Mouse (Mus musculus) MEL (cell line): ENCODE results near the gene Lsm2. TPM values are rescaled to one million over a fixed set of nuclear protein-coding genes. Genes with fewer than 3 reads are reported as not detected.
A peak's percentile ranks its signal among the peaks of the same experiment; 100 is the strongest.

Experiments used
- DNase-seq: peaks from one replicate; pipeline ENCODE4 v3.0.0; 2011; ENCODE audit warnings: low read depth, low spot score
- H3K27ac ChIP-seq: 2 replicates; pipeline ENCODE4 v1.5.1; 2012; ENCODE audit warnings: low read depth, mild to moderate bottlenecking, control low read depth, low read length, moderate library complexity; ENCODE audit not compliant: control insufficient read depth
- H3K27me3 ChIP-seq, 2 experiments: fragments of 150-350 bp in 1 of 2; sonication (generic) in 1 of 2; 2 replicates each; pipeline ENCODE4 v1.6.1; 2012; ENCODE audit warnings: low read length in 2 of 2, mild to moderate bottlenecking in 2 of 2, improper control_type of control experiment in 1 of 2, moderate library complexity in 1 of 2; ENCODE audit not compliant: insufficient read depth in 2 of 2, control insufficient read depth in 1 of 2
- H3K36me3 ChIP-seq, 2 experiments: 2 replicates each; pipeline ENCODE4 v1.6.1; 2012 to 2014; ENCODE audit warnings: low read length in 2 of 2, improper control_type of control experiment in 1 of 2, inconsistent platforms in 1 of 2, mild to moderate bottlenecking in 1 of 2; ENCODE audit not compliant: insufficient read depth in 2 of 2, control insufficient read depth in 1 of 2
- H3K4me1 ChIP-seq, 2 experiments: fragments of 150-350 bp in 1 of 2; sonication (generic) in 1 of 2; 2 replicates each; pipeline ENCODE4 v1.6.1; 2012; ENCODE audit warnings: low read length in 2 of 2, improper control_type of control experiment in 1 of 2, mild to moderate bottlenecking in 1 of 2; ENCODE audit not compliant: insufficient read depth in 2 of 2, control insufficient read depth in 1 of 2
- H3K4me3 ChIP-seq, 2 experiments: fragments of 150-350 bp in 1 of 2; sonication (generic) in 1 of 2; 2 replicates each; pipeline ENCODE4 v1.5.1; 2012; ENCODE audit warnings: low read depth in 2 of 2, low read length in 2 of 2, mild to moderate bottlenecking in 2 of 2, moderate library complexity in 2 of 2, control low read depth in 1 of 2, improper control_type of control experiment in 1 of 2; ENCODE audit not compliant: control insufficient read depth in 1 of 2, insufficient read depth in 1 of 2
- H3K79me2 ChIP-seq: 2 replicates; pipeline ENCODE4 v1.6.1; 2012; ENCODE audit warnings: mild to moderate bottlenecking, low read length, moderate library complexity; ENCODE audit not compliant: control insufficient read depth, poor library complexity, insufficient read depth
- H3K9ac ChIP-seq: 2 replicates; pipeline ENCODE4 v1.6.1; 2012; ENCODE audit warnings: low read depth, mild to moderate bottlenecking, control low read depth, low read length, moderate library complexity; ENCODE audit not compliant: control insufficient read depth, poor library complexity, severe bottlenecking
- H3K9me3 ChIP-seq: fragments of 150-350 bp; sonication (generic); replicated peaks from 2 replicates; pipeline ENCODE4 v1.6.1; 2012; ENCODE audit warnings: mild to moderate bottlenecking, low read length, improper control_type of control experiment, moderate library complexity; ENCODE audit not compliant: insufficient read depth
- BHLHE40 ChIP-seq: IDR thresholded peaks from 2 replicates; pipeline ENCODE4 v1.6.1; 2012; ENCODE audit warnings: low read depth, mild to moderate bottlenecking, inconsistent platforms, low read length, improper control_type of control experiment, borderline replicate concordance
- CHD1 ChIP-seq: IDR thresholded peaks from 2 replicates; pipeline ENCODE4 v1.6.1; 2012; ENCODE audit warnings: low read depth, mild to moderate bottlenecking, inconsistent platforms, low read length, improper control_type of control experiment
- CTCF ChIP-seq, 3 experiments: IDR thresholded peaks in 2 of 3; conservative IDR thresholded peaks in 1 of 3; 2 replicates each; pipeline ENCODE4 v1.5.1; 2011 to 2012; ENCODE audit warnings: low read length in 3 of 3, low read depth in 2 of 3, mild to moderate bottlenecking in 2 of 3, improper control_type of control experiment in 1 of 3, inconsistent platforms in 1 of 3, mixed read lengths in 1 of 3, moderate library complexity in 1 of 3; ENCODE audit not compliant: control insufficient read depth in 1 of 3, insufficient read depth in 1 of 3, poor library complexity in 1 of 3, severe bottlenecking in 1 of 3
- E2F4 ChIP-seq: IDR thresholded peaks from 2 replicates; pipeline ENCODE4 v1.6.1; 2011; ENCODE audit warnings: low read depth, low read length, improper control_type of control experiment, borderline replicate concordance
- EP300 ChIP-seq, 2 experiments: IDR thresholded peaks; 2 replicates each; pipeline ENCODE4 v1.6.1; 2011; ENCODE audit warnings: improper control_type of control experiment in 2 of 2, low read length in 2 of 2, low read depth in 1 of 2, mild to moderate bottlenecking in 1 of 2
- ETS1 ChIP-seq: IDR thresholded peaks from 2 replicates; pipeline ENCODE4 v1.6.1; 2012; ENCODE audit warnings: low read depth, mild to moderate bottlenecking, inconsistent platforms, low read length, improper control_type of control experiment, moderate library complexity
- GATA1 ChIP-seq: IDR thresholded peaks from 2 replicates; pipeline ENCODE4 v1.6.1; 2011; ENCODE audit warnings: low read depth, low read length, improper control_type of control experiment
- JUND ChIP-seq: IDR thresholded peaks from 2 replicates; pipeline ENCODE4 v1.6.1; 2011; ENCODE audit warnings: low read depth, mild to moderate bottlenecking, improper control_type of control experiment, low read length
- KAT2A ChIP-seq: conservative IDR thresholded peaks from 2 replicates; pipeline ENCODE4 v1.6.1; 2012; ENCODE audit warnings: low read depth, low read length, improper control_type of control experiment, inconsistent platforms
- MAFK ChIP-seq: IDR thresholded peaks from 2 replicates; pipeline ENCODE4 v1.6.1; 2011; ENCODE audit warnings: low read depth, mild to moderate bottlenecking, low read length, improper control_type of control experiment, borderline replicate concordance
- MAX ChIP-seq: IDR thresholded peaks from 2 replicates; pipeline ENCODE4 v1.6.1; 2011; ENCODE audit warnings: low read length, improper control_type of control experiment
- MAZ ChIP-seq: IDR thresholded peaks from 2 replicates; pipeline ENCODE4 v1.6.1; 2012; ENCODE audit warnings: low read depth, mild to moderate bottlenecking, inconsistent platforms, low read length, improper control_type of control experiment
- MEF2A ChIP-seq: IDR thresholded peaks from 2 replicates; pipeline ENCODE4 v1.6.1; 2014; ENCODE audit warnings: low read depth, mild to moderate bottlenecking, inconsistent platforms, low read length, improper control_type of control experiment; ENCODE audit not compliant: poor library complexity, insufficient replicate concordance, severe bottlenecking; ENCODE audit errors: extremely low read depth
- MXI1 ChIP-seq: IDR thresholded peaks from 2 replicates; pipeline ENCODE4 v1.6.1; 2011; ENCODE audit warnings: mild to moderate bottlenecking, low read depth, low read length, improper control_type of control experiment
- MYB ChIP-seq: IDR thresholded peaks from 2 replicates; pipeline ENCODE4 v1.6.1; 2011; ENCODE audit warnings: mild to moderate bottlenecking, low read depth, low read length, improper control_type of control experiment
- MYC ChIP-seq: IDR thresholded peaks from 2 replicates; pipeline ENCODE4 v1.6.1; 2011; ENCODE audit warnings: low read depth, mild to moderate bottlenecking, low read length, improper control_type of control experiment, moderate library complexity
- POLR2AphosphoS2 ChIP-seq: IDR thresholded peaks from 2 replicates; pipeline ENCODE4 v1.6.1; 2011; ENCODE audit warnings: low read length, improper control_type of control experiment
- POLR2AphosphoS5 ChIP-seq: IDR thresholded peaks from 2 replicates; pipeline ENCODE4 v1.6.1; 2012; ENCODE audit warnings: low read depth, borderline replicate concordance, mild to moderate bottlenecking, inconsistent platforms, low read length, moderate library complexity, mixed read lengths
- RCOR1 ChIP-seq: IDR thresholded peaks from 2 replicates; pipeline ENCODE4 v1.6.1; 2012; ENCODE audit warnings: low read depth, mild to moderate bottlenecking, inconsistent platforms, low read length, improper control_type of control experiment
- SIN3A ChIP-seq: IDR thresholded peaks from 2 replicates; pipeline ENCODE4 v1.6.1; 2012; ENCODE audit warnings: low read length, improper control_type of control experiment, inconsistent platforms
- SMC3 ChIP-seq: IDR thresholded peaks from 2 replicates; pipeline ENCODE4 v1.6.1; 2011; ENCODE audit warnings: low read depth, low read length, improper control_type of control experiment
- TAL1 ChIP-seq: IDR thresholded peaks from 2 replicates; pipeline ENCODE4 v1.6.1; 2012; ENCODE audit warnings: mild to moderate bottlenecking, inconsistent platforms, low read length, moderate library complexity, mixed read lengths
- TBP ChIP-seq: IDR thresholded peaks from 2 replicates; pipeline ENCODE4 v1.8.0; 2011; ENCODE audit warnings: low read depth, low read length, improper control_type of control experiment
- USF1 ChIP-seq: IDR thresholded peaks from 2 replicates; pipeline ENCODE4 v1.6.1; 2014; ENCODE audit warnings: low read depth, mild to moderate bottlenecking, inconsistent platforms, low read length, improper control_type of control experiment, moderate library complexity
- USF2 ChIP-seq, 2 experiments: IDR thresholded peaks; 2 replicates each; pipeline ENCODE4 v1.6.1; 2011 to 2012; ENCODE audit warnings: improper control_type of control experiment in 2 of 2, low read length in 2 of 2, borderline replicate concordance in 1 of 2, inconsistent platforms in 1 of 2, low read depth in 1 of 2, mild to moderate bottlenecking in 1 of 2; ENCODE audit not compliant: insufficient read depth in 1 of 2
- ZMIZ1 ChIP-seq: IDR thresholded peaks from 2 replicates; pipeline ENCODE4 v1.6.1; 2012; ENCODE audit warnings: low read depth, mild to moderate bottlenecking, inconsistent platforms, low read length, improper control_type of control experiment, moderate library complexity
- ZNF384 ChIP-seq: IDR thresholded peaks from 2 replicates; pipeline ENCODE4 v1.6.1; 2012; ENCODE audit warnings: low read depth, mild to moderate bottlenecking, inconsistent platforms, low read length, improper control_type of control experiment
- polyA plus RNA-seq, 2 experiments: library from polyadenylated mRNA; stranded (reverse) in 1 of 2; unstranded in 1 of 2; fragments of >175 nt in 1 of 2; fragments of >200 nt in 1 of 2; gene quantifications; 2 replicates each; pipeline versions ENCODE4 v1.2.1 to v1.2.4; 2012; ENCODE audit warnings: low replicate concordance in 2 of 2, low read depth in 1 of 2; ENCODE audit not compliant: insufficient read length in 2 of 2, insufficient read depth in 1 of 2, missing spikeins in 1 of 2
- total RNA-seq: library from RNA; depleted of rRNA; stranded (reverse); fragments of 300-350 nt; gene quantifications from 2 replicates; pipeline ENCODE4 v1.2.3, GENCODE M21; 2012

The Lsm2 gene
- total and polyA plus RNA-seq, 3 experiments = 57.9 to 180 TPM; not detected in 1

- peak overlapping the region; percentile 54 to 66; a peak in 3 of 4 replicates for H3K4me3 ChIP-seq
- H3K36me3 ChIP-seq = peaks cover 0 to 50% of the 10 kb centered on the region in 2 experiments; a peak in 2 of 4 replicates
Observed at GRCm38 (mm10) chr17:35024261-35024660, 42.6 kb downstream of the Lsm2 start.

GRCm38 (mm10) chr17:35024691-35025488, 43.2 kb downstream of the Lsm2 start:
- H3K27ac ChIP-seq = peak overlapping the region; percentile 96
- H3K9me3 ChIP-seq = no peaks in the 10 kb centered on the region
- peak overlapping the region; percentile 77 for H3K9ac ChIP-seq
- peak overlapping the region; percentile 54 to 66; a peak in 3 of 4 replicates for H3K4me3 ChIP-seq
- peak; percentile 75 for DNase-seq
- H3K27me3 ChIP-seq = no peaks in the 10 kb centered on the region
- peaks cover 0 to 50% of the 10 kb centered on the region in 2 experiments; a peak in 2 of 4 replicates for H3K36me3 ChIP-seq
- H3K4me1 ChIP-seq = peaks cover 17 to 64% of the 10 kb centered on the region in 2 experiments; a peak in 3 of 4 replicates
- peaks cover 39% of the 10 kb centered on the region for H3K79me2 ChIP-seq
- TF ChIP-seq GATA1 (no peak), MAZ (no peak), SIN3A (peak; percentile 20; the same call in 1 of the 2 replicates), ZNF384 (no peak), RCOR1 (no peak), JUND (no peak), E2F4 (no peak), BHLHE40 (no peak), USF2 (IDR thresholded peaks at IDR 0.05; ENCODE audit: borderline replicate concordance in 1 of 2, insufficient read depth in 1 of 2, low read depth in 1 of 2, low read length in 2 of 2) (no peak), MAFK (no peak), TBP (0 out of 2 replicates have a peak, but pooled peaks have one; percentile 33), MYC (peak; percentile 75; the same call in 1 of the 2 replicates), ETS1 (no peak), POLR2AphosphoS2 (no peak), EP300 (IDR thresholded peaks at IDR 0.05; ENCODE audit: low read depth in 1 of 2, low read length in 2 of 2) (peak in 1 of 2 experiments; percentile 23; a peak in 1 of 4 replicates), CHD1 (no peak), MEF2A (no peak), TAL1 (no peak), MXI1 (no peak), MYB (0 out of 2 replicates have a peak, but pooled peaks have one; percentile 16), ZMIZ1 (no peak; the same call in 1 of the 2 replicates), USF1 (peak; percentile 81), SMC3 (no peak), KAT2A (no peak), MAX (peak; percentile 54; the same call in 1 of the 2 replicates), CTCF (IDR thresholded peaks at IDR 0.05 in 2 of 3, conservative IDR thresholded peaks at IDR 0.05 in 1 of 3; ENCODE audit: control insufficient read depth in 1 of 3, insufficient read depth in 1 of 3, low read depth in 2 of 3, low read length in 3 of 3, poor library complexity in 1 of 3, severe bottlenecking in 1 of 3) (no peak), POLR2AphosphoS5 (no peak)

More at GRCm38 (mm10) chr17:35024261-35024660, 42.6 kb downstream of the Lsm2 start:
- no peaks in the 10 kb centered on the region for H3K27me3 ChIP-seq
- peaks cover 17 to 64% of the 10 kb centered on the region in 2 experiments; a peak in 3 of 4 replicates for H3K4me1 ChIP-seq
- H3K79me2 ChIP-seq = peaks cover 39% of the 10 kb centered on the region
- TF ChIP-seq RCOR1 (no peak), ZMIZ1 (0 out of 2 replicates have a peak, but pooled peaks have one; percentile 2), CHD1 (no peak), POLR2AphosphoS2 (peak; percentile 40), E2F4 (no peak), MAZ (0 out of 2 replicates have a peak, but pooled peaks have one; percentile 19)
- TF ChIP-seq, all 39 proteins: peak for 3
- Histone ChIP-seq H3K9me3 (no peaks in the 10 kb centered on the region), H3K9ac (peak overlapping the region; percentile 77), H3K27ac (peak overlapping the region; percentile 96)
- DNase-seq = peak; percentile 50
